Mouse (Mus musculus) frontal cortex, postnatal 10 days (tissue): ENCODE results near the gene Tcta.
"Not testable (repeated sequence)": the region's sequence is repeated elsewhere in the genome, so short reads cannot be mapped to it uniquely, and the experiment has no call there.

Experiments
- DNase-seq, 2 experiments: peaks; one replicate each; pipeline ENCODE4 v3.0.0; 2022; ENCODE audit warnings: low spot score in 2 of 2, mixed read lengths in 1 of 2

Gene Tcta

DNA sequence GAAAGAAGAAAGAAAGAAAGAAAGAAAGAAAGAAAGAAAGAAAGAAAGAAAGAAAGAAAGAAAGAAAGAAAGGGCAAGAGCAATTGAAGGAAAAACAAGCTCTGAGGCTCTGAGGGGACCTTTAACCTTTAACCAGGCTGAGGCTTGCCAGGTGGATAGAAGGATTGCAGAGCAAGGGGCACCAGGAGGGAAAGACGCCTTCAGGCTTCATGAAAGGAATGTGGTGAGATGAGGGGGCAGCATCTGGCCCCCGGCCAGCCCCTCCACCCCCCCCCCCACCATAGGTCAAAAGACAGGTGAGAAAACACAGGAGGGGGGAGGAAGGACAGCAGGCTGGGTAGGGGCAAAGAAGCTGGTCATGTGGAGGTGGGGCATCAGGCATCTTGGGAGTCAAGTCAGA, 34.0 kb downstream of the Tcta start:
- DNase-seq = no peak

DNA sequence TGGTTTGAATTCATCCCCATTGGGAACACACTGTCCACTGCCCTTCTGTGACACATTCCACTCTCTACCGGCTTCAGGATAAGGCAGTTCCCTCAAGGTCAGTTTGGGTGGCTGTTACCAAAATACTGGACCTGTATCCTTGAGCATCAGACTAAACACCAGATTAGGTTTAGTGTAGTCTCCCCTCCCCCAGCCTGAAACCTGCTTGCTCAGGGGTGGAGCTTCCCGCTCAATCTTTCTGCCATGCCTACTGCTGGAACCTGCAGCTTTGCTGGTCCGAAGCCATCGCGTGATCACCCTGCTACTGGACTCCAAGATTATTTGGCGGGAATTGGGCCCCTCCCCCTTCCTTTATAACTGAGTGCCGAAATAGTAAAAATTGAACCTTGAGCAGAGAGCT, 37.3 kb downstream of the Tcta start:
- DNase-seq = not testable (repeated sequence)

DNA sequence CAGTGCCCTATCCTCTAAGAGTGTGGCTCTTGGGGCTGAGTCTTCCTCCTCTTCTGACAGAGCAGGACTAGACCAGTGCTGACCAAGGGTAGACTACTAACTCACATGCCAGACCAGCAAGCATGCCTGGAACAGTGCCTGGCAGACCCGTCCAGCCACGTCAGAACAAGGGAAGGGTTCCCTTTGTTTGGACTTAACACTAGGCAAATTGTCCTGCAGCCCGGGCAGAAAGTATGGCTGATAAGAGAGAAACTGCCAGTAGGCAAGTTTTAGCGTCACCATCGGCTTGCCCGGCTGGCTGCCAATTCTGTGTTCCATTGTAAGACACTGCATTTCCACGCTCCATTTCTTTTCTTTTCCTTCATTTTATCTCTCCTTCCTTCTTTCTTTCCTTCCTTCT, 38.3 kb downstream of the Tcta start:
- no peak for DNase-seq

DNA sequence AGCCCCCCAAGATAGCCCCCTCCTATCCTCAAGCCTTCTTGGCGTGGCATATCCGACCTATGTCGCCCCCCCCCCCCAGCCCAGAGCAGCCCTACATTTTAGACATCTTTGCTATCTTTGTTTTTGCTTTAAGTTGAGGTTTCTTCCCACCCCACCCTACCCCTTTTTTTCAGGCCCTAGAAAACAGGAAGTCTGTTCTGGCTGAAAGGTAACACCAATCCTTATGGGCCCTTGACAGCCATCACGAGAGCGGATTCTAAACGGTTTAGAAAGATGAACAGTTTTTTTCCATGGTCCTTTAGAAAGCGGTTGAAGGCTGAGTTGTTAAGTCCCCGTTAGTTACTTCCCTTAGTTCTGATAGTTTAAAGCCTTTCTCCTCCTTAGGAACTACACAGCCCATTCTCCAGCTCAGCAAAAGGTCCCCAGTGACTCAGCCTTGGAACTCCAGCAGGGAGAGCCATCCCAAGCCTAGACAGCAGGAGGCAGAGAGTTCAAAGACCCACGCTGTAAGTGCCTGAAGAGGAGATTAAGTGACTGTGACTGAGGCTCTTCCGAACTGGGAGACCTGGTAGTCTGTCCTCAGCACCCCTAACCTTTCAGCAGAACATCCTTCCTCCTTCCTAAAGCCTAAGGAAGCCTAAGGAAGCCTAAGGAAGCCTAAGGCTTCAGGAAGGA, 39.6 kb downstream of the Tcta start:
- DNase-seq = no peak

DNA sequence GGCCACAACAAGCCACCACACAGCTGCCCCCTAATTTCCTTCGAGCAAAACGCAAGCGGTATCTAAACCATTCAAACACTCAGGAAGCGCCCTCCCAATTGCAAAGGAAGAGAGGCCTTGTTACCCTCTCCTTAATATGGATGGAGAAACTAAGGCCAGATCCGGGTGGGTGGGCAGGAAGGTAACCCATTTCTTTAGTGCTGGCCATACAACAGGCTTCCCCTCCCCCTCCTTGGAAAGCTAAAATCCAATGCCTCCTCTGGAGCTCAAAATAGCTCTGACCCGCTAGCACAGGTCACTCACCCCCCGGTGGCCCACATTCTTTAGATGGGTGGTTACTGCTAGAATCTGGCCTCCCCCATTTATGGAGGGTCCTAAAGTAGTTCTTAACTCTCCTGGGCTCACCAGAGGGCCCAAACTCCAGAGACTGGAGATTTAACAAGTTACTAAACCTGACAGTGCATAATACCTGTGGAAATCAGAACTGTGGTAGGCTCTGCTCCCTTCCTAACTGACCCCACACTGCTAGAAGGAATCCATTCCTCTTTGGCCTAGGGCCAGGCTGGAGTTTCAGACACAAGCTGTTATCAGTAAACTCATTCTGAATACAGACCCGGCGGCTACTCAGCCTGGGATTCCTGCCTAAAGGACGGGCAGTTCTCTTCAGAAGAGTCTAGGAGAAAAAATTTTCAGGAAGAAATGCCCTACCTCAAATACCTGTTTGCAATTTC, 41.6 kb downstream of the Tcta start:
- DNase-seq = no peak

GRCm38 (mm10) chr9:108263690-108264190, 42.2 kb downstream of the Tcta start, which contains the start of gene Dag1:
Dag1 (minus strand) TSS chr9:108263958.
- DNase-seq = peak; percentile 97 to 98

GRCm38 (mm10) chr9:108263131-108263681, 42.8 kb downstream of the Tcta start:
- peak; percentile 34 to 48 for DNase-seq

DNA sequence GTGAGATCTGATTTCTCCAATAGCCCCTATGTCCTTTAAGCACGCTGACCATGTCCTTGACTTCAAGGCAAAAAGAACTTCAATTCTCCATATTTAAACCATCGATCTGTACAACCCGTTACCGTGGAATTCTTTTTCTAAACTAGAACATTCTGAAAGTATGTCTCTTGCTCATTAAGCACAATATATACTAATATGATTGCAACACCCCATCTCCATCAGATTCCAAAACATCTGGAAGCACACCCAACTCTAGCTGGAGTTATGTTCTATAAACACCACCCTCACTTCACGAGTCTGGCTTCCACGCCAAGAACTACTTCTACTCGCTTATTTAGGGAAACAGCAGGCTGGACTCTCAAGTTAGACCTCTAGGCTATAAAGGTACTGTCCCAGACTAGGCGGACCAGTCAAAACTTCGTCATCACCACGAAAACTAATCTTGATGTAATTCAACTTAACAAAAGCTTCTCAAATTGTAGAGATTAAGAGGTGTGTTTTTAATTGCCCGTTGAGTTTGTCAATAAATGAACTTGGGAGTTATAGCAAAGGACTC, 43.4 kb downstream of the Tcta start:
- no peak for DNase-seq

DNA sequence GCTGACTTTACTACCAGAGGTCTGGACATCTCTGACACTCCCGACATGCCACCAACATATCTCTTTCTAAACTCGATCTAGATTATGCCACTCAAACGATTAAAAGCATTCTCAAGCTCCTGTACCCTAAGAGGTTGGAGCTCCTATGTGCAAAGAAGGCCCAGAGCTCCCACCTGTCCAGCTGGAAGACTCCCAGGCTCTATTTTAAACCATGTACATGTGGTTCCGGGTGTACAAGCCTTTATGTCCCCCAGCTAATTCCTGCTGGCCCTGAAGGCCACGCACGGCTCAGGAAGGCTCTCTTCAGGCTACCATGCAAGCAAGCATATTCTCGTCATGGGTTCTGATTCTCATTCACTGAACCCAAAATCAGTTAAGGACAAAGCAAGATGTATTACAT, 44.1 kb downstream of the Tcta start:
- DNase-seq = no peak

GRCm38 (mm10) chr9:108260526-108260925, 45.4 kb downstream of the Tcta start:
- DNase-seq = no peak
